Mouse (Mus musculus) myocyte (in vitro differentiated cells): ENCODE data around the gene Mindy4. TPM values are rescaled to one million over a fixed set of nuclear protein-coding genes. Genes with fewer than 3 reads are reported as not detected.

Source experiments
- H3K27me3 ChIP-seq: one replicate; pipeline ENCODE4 v1.6.1; 2011; ENCODE audit not compliant: control insufficient read depth, insufficient read depth, insufficient read length
- H3K36me3 ChIP-seq: one replicate; pipeline ENCODE4 v1.6.1; 2011; ENCODE audit not compliant: control insufficient read depth, insufficient read depth
- H3K4me2 ChIP-seq: one replicate; pipeline ENCODE4 v1.6.1; 2011; ENCODE audit warnings: low read depth, control low read depth
- H3K4me3 ChIP-seq: one replicate; pipeline ENCODE4 v1.5.1; 2011; ENCODE audit warnings: mild to moderate bottlenecking, control low read depth, moderate library complexity
- H3K79me2 ChIP-seq: one replicate; pipeline ENCODE4 v1.6.1; 2011; ENCODE audit not compliant: control insufficient read depth, insufficient read depth
- H3ac ChIP-seq: one replicate; pipeline ENCODE4 v1.6.1; 2011; ENCODE audit not compliant: control insufficient read depth, insufficient read length
- CEBPB ChIP-seq: IDR thresholded peaks from 2 replicates; pipeline ENCODE4 v1.6.1; 2011; ENCODE audit warnings: mild to moderate bottlenecking, moderate library complexity; ENCODE audit not compliant: poor library complexity, insufficient read depth, severe bottlenecking
- E2F4 ChIP-seq: IDR thresholded peaks from one replicate; pipeline ENCODE4 v1.6.1; 2011; ENCODE audit warnings: mild to moderate bottlenecking, control low read depth, moderate library complexity; ENCODE audit not compliant: insufficient read depth
- MAX ChIP-seq: IDR thresholded peaks from one replicate; pipeline ENCODE4 v1.6.1; 2011; ENCODE audit warnings: low read depth, mild to moderate bottlenecking, control low read depth
- MYOD1 ChIP-seq, 3 experiments: IDR thresholded peaks; one replicate each; pipeline ENCODE4 v1.6.1; 2011; ENCODE audit warnings: control low read depth in 2 of 3, low read depth in 2 of 3, mild to moderate bottlenecking in 2 of 3, moderate library complexity in 1 of 3; ENCODE audit not compliant: insufficient read length in 2 of 3, control insufficient read depth in 1 of 3
- MYOG ChIP-seq, 3 experiments: IDR thresholded peaks; one replicate each; pipeline ENCODE4 v1.6.1; 2011; ENCODE audit warnings: control low read depth in 2 of 3, low read depth in 2 of 3, mild to moderate bottlenecking in 2 of 3; ENCODE audit not compliant: insufficient read length in 2 of 3, control insufficient read depth in 1 of 3, insufficient read depth in 1 of 3
- POLR2A ChIP-seq: IDR thresholded peaks from one replicate; pipeline ENCODE4 v1.6.1; 2011; ENCODE audit warnings: low read depth, mild to moderate bottlenecking, control low read depth, moderate library complexity; ENCODE audit not compliant: insufficient read length
- POLR2AphosphoS2 ChIP-seq: IDR thresholded peaks from one replicate; pipeline ENCODE4 v1.6.1; 2011; ENCODE audit warnings: low read depth, control low read depth; ENCODE audit not compliant: insufficient read length
- REST ChIP-seq: IDR thresholded peaks from one replicate; pipeline ENCODE4 v1.6.1; 2011; ENCODE audit warnings: mild to moderate bottlenecking, control low read depth, moderate library complexity; ENCODE audit not compliant: insufficient read depth, insufficient read length
- SRF ChIP-seq: IDR thresholded peaks from one replicate; pipeline ENCODE4 v1.6.1; 2011; ENCODE audit warnings: low read depth; ENCODE audit not compliant: control insufficient read depth, insufficient read length
- TCF12 ChIP-seq: IDR thresholded peaks from one replicate; pipeline ENCODE4 v1.6.1; 2011; ENCODE audit warnings: mild to moderate bottlenecking, control low read depth; ENCODE audit not compliant: poor library complexity, insufficient read depth, severe bottlenecking
- TCF3 ChIP-seq: IDR thresholded peaks from one replicate; pipeline ENCODE4 v1.6.1; 2011; ENCODE audit warnings: low read depth, control low read depth; ENCODE audit not compliant: insufficient read length
- USF1 ChIP-seq: IDR thresholded peaks from one replicate; pipeline ENCODE4 v1.6.1; 2011; ENCODE audit warnings: low read depth, mild to moderate bottlenecking, control low read depth, moderate library complexity
- polyA plus RNA-seq: library from polyadenylated mRNA; unstranded; fragments of >200 nt; fragmentation: generic; extraction: Trizol; gene quantifications from one replicate; pipeline ENCODE4 v1.2.1, GENCODE M21; 2012; ENCODE audit warnings: missing spikeins

Gene Mindy4
- polyA plus RNA-seq, 1 experiment: 5.0 TPM

GRCm38 (mm10) chr6:55256500-55257191 is 53.5 kb downstream of the Mindy4 start:
- H3K27me3 ChIP-seq: no peaks in the 10 kb centered on the region
- TF ChIP-seq CEBPB (no peak), TCF12 (no peak), E2F4 (no peak), SRF (no peak), POLR2A (no peak), REST (no peak), MYOG (IDR thresholded peaks at IDR 0.05; ENCODE audit: control insufficient read depth in 1 of 3, insufficient read depth in 1 of 3, insufficient read length in 2 of 3, low read depth in 2 of 3) (no peak), TCF3 (no peak), USF1 (no peak), POLR2AphosphoS2 (no peak), MAX (no peak)
- H3K4me2 ChIP-seq: no peak overlapping the region
- H3K79me2 ChIP-seq: no peaks in the 10 kb centered on the region
- no peak overlapping the region for H3ac ChIP-seq
- H3K36me3 ChIP-seq: no peaks in the 10 kb centered on the region
- no peak overlapping the region for H3K4me3 ChIP-seq

- H3ac ChIP-seq: no peak overlapping the region
- H3K4me3 ChIP-seq: no peak overlapping the region
- TF ChIP-seq POLR2AphosphoS2: no peak
- no peak for TF ChIP-seq POLR2A
- TF ChIP-seq TCF12: no peak
- TF ChIP-seq MYOD1 (IDR thresholded peaks at IDR 0.05; ENCODE audit: control insufficient read depth in 1 of 3, insufficient read length in 2 of 3, low read depth in 2 of 3): no peak
- no peak for TF ChIP-seq MYOG (IDR thresholded peaks at IDR 0.05; ENCODE audit: control insufficient read depth in 1 of 3, insufficient read depth in 1 of 3, insufficient read length in 2 of 3, low read depth in 2 of 3)
- no peaks in the 10 kb centered on the region for H3K79me2 ChIP-seq
- no peak overlapping the region for H3K4me2 ChIP-seq
- no peaks in the 10 kb centered on the region for H3K27me3 ChIP-seq
- no peaks in the 10 kb centered on the region for H3K36me3 ChIP-seq
Observed at GRCm38 (mm10) chr6:55257246-55257645, 54.1 kb downstream of the Mindy4 start.

- TF ChIP-seq TCF12 (no peak), MYOG (IDR thresholded peaks at IDR 0.05; ENCODE audit: control insufficient read depth in 1 of 3, insufficient read depth in 1 of 3, insufficient read length in 2 of 3, low read depth in 2 of 3) (no peak), POLR2AphosphoS2 (no peak), SRF (no peak), E2F4 (no peak), TCF3 (no peak), REST (no peak), MAX (no peak), USF1 (no peak), MYOD1 (IDR thresholded peaks at IDR 0.05; ENCODE audit: control insufficient read depth in 1 of 3, insufficient read length in 2 of 3, low read depth in 2 of 3) (no peak), CEBPB (no peak), POLR2A (no peak)
- Histone ChIP-seq H3K27me3 (no peaks in the 10 kb centered on the region), H3K36me3 (no peaks in the 10 kb centered on the region), H3K4me2 (no peak overlapping the region), H3ac (no peak overlapping the region), H3K4me3 (no peak overlapping the region), H3K79me2 (no peaks in the 10 kb centered on the region)
Observed at GRCm38 (mm10) chr6:55258428-55259325, 55.5 kb downstream of the Mindy4 start.

- Histone ChIP-seq H3ac (no peak overlapping the region), H3K27me3 (no peaks in the 10 kb centered on the region), H3K4me2 (no peak overlapping the region), H3K79me2 (no peaks in the 10 kb centered on the region), H3K36me3 (no peaks in the 10 kb centered on the region), H3K4me3 (no peak overlapping the region)
- TF ChIP-seq REST (no peak), CEBPB (no peak), TCF3 (no peak), TCF12 (no peak), MYOG (IDR thresholded peaks at IDR 0.05; ENCODE audit: control insufficient read depth in 1 of 3, insufficient read depth in 1 of 3, insufficient read length in 2 of 3, low read depth in 2 of 3) (no peak)
Observed at GRCm38 (mm10) chr6:55262161-55262560, 59.0 kb downstream of the Mindy4 start.

- Histone ChIP-seq H3K36me3 (no peaks in the 10 kb centered on the region), H3K4me2 (no peak overlapping the region), H3ac (no peak overlapping the region), H3K27me3 (no peaks in the 10 kb centered on the region), H3K79me2 (no peaks in the 10 kb centered on the region), H3K4me3 (no peak overlapping the region)
- TF ChIP-seq SRF: no peak
- TF ChIP-seq TCF3: no peak
- no peak for TF ChIP-seq MYOD1 (IDR thresholded peaks at IDR 0.05; ENCODE audit: control insufficient read depth in 1 of 3, insufficient read length in 2 of 3, low read depth in 2 of 3)
- no peak for TF ChIP-seq MAX
- no peak for TF ChIP-seq REST
- TF ChIP-seq CEBPB: no peak
- no peak for TF ChIP-seq TCF12
- TF ChIP-seq MYOG (IDR thresholded peaks at IDR 0.05; ENCODE audit: control insufficient read depth in 1 of 3, insufficient read depth in 1 of 3, insufficient read length in 2 of 3, low read depth in 2 of 3): no peak
- TF ChIP-seq POLR2AphosphoS2: no peak
- no peak for TF ChIP-seq POLR2A
- TF ChIP-seq E2F4: no peak
- no peak for TF ChIP-seq USF1
Observed at GRCm38 (mm10) chr6:55263490-55264046, 60.4 kb downstream of the Mindy4 start.
